ENCODE assay signal across 17 mouse cellular contexts in the genomic region with DNA sequence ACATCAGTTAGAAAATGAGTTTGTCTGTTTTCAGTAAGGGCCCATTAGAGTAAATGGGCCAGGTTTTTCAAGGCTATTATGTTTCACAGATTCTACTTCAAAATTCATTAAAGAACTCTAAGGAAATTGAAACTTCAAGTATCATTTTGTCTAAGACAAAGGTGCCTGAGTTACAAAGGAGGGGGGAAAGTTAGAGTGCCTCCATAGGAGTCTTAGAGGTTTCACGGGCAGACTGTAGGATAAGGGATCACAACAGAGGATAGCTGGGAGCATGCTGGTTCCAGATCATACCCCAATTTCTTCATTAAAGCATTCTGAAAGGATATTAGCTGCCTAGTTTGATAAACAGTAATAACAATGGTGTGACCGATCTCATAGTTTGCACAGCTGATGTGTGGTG.
"Had no signal": no experiment of that assay in that cellular context is flagged by ENCODE, and none has a peak within 500 bp of the region (broad histone marks: within the 10 kb centered on the region; RNA-seq: fewer than 3 reads in every experiment).

No protein-coding gene starts in this region.

- H3K27ac ChIP-seq: left cerebral cortex, adult 2 months; liver, embryonic 14.5 days; midbrain, embryonic 12.5 days; neural tube, embryonic 12.5 days had no signal

- H3K36me3 ChIP-seq: midbrain, embryonic 12.5 days; neural tube, embryonic 12.5 days had no signal

- H3K9me3 ChIP-seq: midbrain, embryonic 12.5 days; neural tube, embryonic 12.5 days had no signal

- H3K4me3 ChIP-seq: left cerebral cortex, adult 2 months; megakaryocyte, embryonic 14.5 days; midbrain, embryonic 12.5 days; neural tube, embryonic 12.5 days had no signal

- H3K4me1 ChIP-seq: megakaryocyte, embryonic 14.5 days; midbrain, embryonic 12.5 days; neural tube, embryonic 12.5 days had no signal

- H3K27me3 ChIP-seq: megakaryocyte, embryonic 14.5 days; midbrain, embryonic 12.5 days; neural tube, embryonic 12.5 days had no signal

- H3K4me2 ChIP-seq: lung, embryonic 14.5 days; midbrain, embryonic 12.5 days; neural tube, embryonic 12.5 days had no signal

- H3K9ac ChIP-seq: liver, embryonic 14.5 days; liver, postnatal 0 days; lung, embryonic 14.5 days; midbrain, embryonic 12.5 days; neural tube, embryonic 12.5 days had no signal

- DNase-seq: kidney, adult 8-10 months; kidney, postnatal 25 days; layer of hippocampus, postnatal 36 days; liver, postnatal 0 days; lung, embryonic 14.5 days; lung, postnatal 36 days; thymus, adult 2 months; thymus, postnatal 14 days; thymus, postnatal 4 days had no signal

- ATAC-seq: intestine, postnatal 0 days; liver, postnatal 0 days; lung, postnatal 0 days; midbrain, embryonic 16.5 days had no signal
